Mouse (Mus musculus) hindbrain, embryonic 12.5 days (tissue): Measurements from ENCODE around the gene Olfr555. TPM values are rescaled to one million over a fixed set of nuclear protein-coding genes. Genes with fewer than 3 reads are reported as not detected.
"Not testable (repeated sequence)": the region's sequence is repeated elsewhere in the genome, so short reads cannot be mapped to it uniquely, and the experiment has no call there.

Experiments used
- ATAC-seq: fragments of 200-750 bp; cut with Nextera tagmentation; 2 replicates; pipeline ENCODE4 v1.8.0; 2017; ENCODE audit warnings: moderate TSS enrichment; ENCODE audit not compliant: low FRiP score
- H3K27ac ChIP-seq: fragments of 300-500 bp; sonication (generic); 2 replicates; pipeline ENCODE4 v1.5.1; 2016; ENCODE audit warnings: mild to moderate bottlenecking
- H3K27me3 ChIP-seq: fragments of 300-500 bp; sonication (generic); 2 replicates; pipeline ENCODE4 v1.6.1; 2016; ENCODE audit warnings: mild to moderate bottlenecking
- H3K36me3 ChIP-seq: fragments of 300-500 bp; sonication (generic); 2 replicates; pipeline ENCODE4 v1.6.1; 2016; ENCODE audit warnings: mild to moderate bottlenecking
- H3K4me1 ChIP-seq: fragments of 300-500 bp; sonication (generic); 2 replicates; pipeline ENCODE4 v1.6.1; 2016
- H3K4me2 ChIP-seq: fragments of 300-500 bp; sonication (generic); replicated peaks from 2 replicates; pipeline ENCODE4 v1.6.1; 2016; ENCODE audit warnings: mild to moderate bottlenecking
- H3K4me3 ChIP-seq: fragments of 300-500 bp; sonication (generic); 2 replicates; pipeline ENCODE4 v1.5.1; 2016; ENCODE audit warnings: mild to moderate bottlenecking
- H3K9ac ChIP-seq: fragments of 300-500 bp; sonication (generic); 2 replicates; pipeline ENCODE4 v1.6.1; 2016; ENCODE audit warnings: mild to moderate bottlenecking, moderate library complexity
- H3K9me3 ChIP-seq: fragments of 300-500 bp; sonication (generic); replicated peaks from 2 replicates; pipeline ENCODE4 v1.6.1; 2016; ENCODE audit warnings: mild to moderate bottlenecking
- WGBS: fragments of 180-500 bp; shearing (Covaris S2); methylation state at CpG from one replicate; pipeline ENCODE4 v1.1.7; 2016; 5-methylcytosine and 5-hydroxymethylcytosine counted together
- polyA plus RNA-seq: library from polyadenylated mRNA; unstranded; fragments of >200 nt; fragmentation: Nextera tagmentation; extraction: Ambion mirVana; gene quantifications from 2 replicates; pipeline ENCODE4 v1.2.1, GENCODE M21; 2016

The Olfr555 gene
- polyA plus RNA-seq = not detected in 2 replicates

DNA sequence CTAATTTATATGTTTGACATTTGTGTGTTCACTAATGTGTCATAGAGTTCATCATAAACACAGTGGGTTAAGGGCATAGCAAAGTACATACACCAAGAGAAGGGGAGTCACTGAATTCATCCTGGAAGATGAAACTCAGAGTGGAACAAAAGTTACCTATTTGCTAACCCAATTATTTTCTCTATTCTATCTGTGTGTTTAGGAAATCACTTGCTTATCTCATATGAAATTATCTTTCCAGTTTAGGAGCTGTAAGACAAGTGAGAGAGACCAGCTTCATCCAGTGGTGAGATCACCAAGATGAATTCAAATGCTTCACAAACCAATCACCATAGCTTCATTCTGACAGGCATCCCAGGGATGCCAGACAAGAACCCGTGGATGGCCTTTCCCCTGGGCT, at the start of gene Olfr555:
TSS of gene Olfr555 (plus strand) at position 301 of the 400 bp plus-strand sequence.
- H3K4me2 ChIP-seq = no peak within 1 kb of the TSS
- no peaks in the 10 kb centered on the region for H3K36me3 ChIP-seq
- no peak within 1 kb of the TSS for H3K4me3 ChIP-seq
- H3K4me1 ChIP-seq = no peaks in the 10 kb centered on the region
- no peaks in the 10 kb centered on the region for H3K9me3 ChIP-seq
- 68% methylated on average over 1 of the region's 1 CpGs for WGBS
- no peaks in the 10 kb centered on the region for H3K27me3 ChIP-seq
- no peak within 1 kb of the TSS for H3K9ac ChIP-seq
- no peak for ATAC-seq
- no peak within 1 kb of the TSS for H3K27ac ChIP-seq

GRCm38 (mm10) chr7:102618118-102618517, 40.5 kb upstream of the Olfr555 start, which contains the start of gene Olfr553:
Gene Olfr553, minus strand, starts transcription at chr7:102618218.
- Histone ChIP-seq H3K27me3 (no peaks in the 10 kb centered on the region), H3K4me1 (no peaks in the 10 kb centered on the region), H3K4me2 (no peak within 1 kb of the TSS), H3K9me3 (no peaks in the 10 kb centered on the region), H3K36me3 (no peaks in the 10 kb centered on the region), H3K27ac (no peak within 1 kb of the TSS), H3K9ac (no peak within 1 kb of the TSS), H3K4me3 (no peak within 1 kb of the TSS)
- no peak for ATAC-seq

DNA sequence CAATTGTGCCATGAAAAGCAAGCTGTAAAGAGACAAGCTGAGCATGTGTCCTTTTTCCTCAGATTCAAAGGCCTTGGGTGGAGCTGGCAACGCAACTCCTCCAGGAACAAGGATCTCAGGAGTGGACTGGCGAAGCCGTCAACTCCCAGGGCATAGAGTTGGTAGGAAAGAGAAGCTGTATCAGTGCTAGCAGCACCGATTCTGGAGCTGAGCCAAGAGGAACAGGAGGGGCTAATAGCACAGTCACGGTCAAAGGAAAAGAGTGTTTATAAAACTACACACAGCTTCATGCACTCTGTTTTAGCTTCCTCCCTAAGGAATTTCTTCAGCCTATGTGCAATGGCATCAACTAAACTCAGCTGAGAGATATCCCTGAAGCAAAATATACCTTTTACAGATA, 39.0 kb upstream of the Olfr555 start:
- no peaks in the 10 kb centered on the region for H3K36me3 ChIP-seq
- H3K9me3 ChIP-seq = no peaks in the 10 kb centered on the region
- no peak overlapping the region for H3K4me2 ChIP-seq
- H3K27ac ChIP-seq = no peak overlapping the region
- H3K4me3 ChIP-seq = no peak overlapping the region
- H3K27me3 ChIP-seq = no peaks in the 10 kb centered on the region
- ATAC-seq = no peak
- WGBS = 71% methylated on average over 5 of the region's 5 CpGs
- H3K9ac ChIP-seq = no peak overlapping the region
- H3K4me1 ChIP-seq = no peaks in the 10 kb centered on the region

- not testable (repeated sequence) for H3K4me3 ChIP-seq, H3K36me3 ChIP-seq, H3K9ac ChIP-seq, H3K9me3 ChIP-seq, H3K27ac ChIP-seq, H3K27me3 ChIP-seq, H3K4me1 ChIP-seq, ATAC-seq, H3K4me2 ChIP-seq
- 88% methylated on average over 19 of the region's 19 CpGs for WGBS
These were observed 38.3 kb upstream of the Olfr555 start for GRCm38 (mm10) chr7:102620368-102620767.

- Histone ChIP-seq H3K9ac (no peak overlapping the region), H3K27ac (no peak overlapping the region), H3K4me1 (no peaks in the 10 kb centered on the region), H3K4me3 (no peak overlapping the region), H3K36me3 (no peaks in the 10 kb centered on the region), H3K9me3 (no peaks in the 10 kb centered on the region), H3K27me3 (no peaks in the 10 kb centered on the region), H3K4me2 (no peak overlapping the region)
- WGBS = 37% methylated on average over 3 of the region's 3 CpGs
- no peak for ATAC-seq
These were observed 22.0 kb upstream of the Olfr555 start for GRCm38 (mm10) chr7:102636665-102637064.

GRCm38 (mm10) chr7:102638132-102638531, 20.5 kb upstream of the Olfr555 start, which contains the start of gene Olfr554:
Gene Olfr554, plus strand, starts transcription at chr7:102638432.
- Histone ChIP-seq H3K27ac (no peak within 1 kb of the TSS), H3K36me3 (no peaks in the 10 kb centered on the region), H3K4me1 (no peaks in the 10 kb centered on the region), H3K9ac (no peak within 1 kb of the TSS), H3K4me2 (no peak within 1 kb of the TSS), H3K4me3 (no peak within 1 kb of the TSS), H3K9me3 (no peaks in the 10 kb centered on the region), H3K27me3 (no peaks in the 10 kb centered on the region)
- ATAC-seq = no peak
- 75% methylated on average over 1 of the region's 1 CpGs for WGBS

GRCm38 (mm10) chr7:102644945-102645344, 13.7 kb upstream of the Olfr555 start:
- not testable (repeated sequence) for H3K4me2 ChIP-seq

GRCm38 (mm10) chr7:102664599-102664998, 6.0 kb downstream of the Olfr555 start, which contains the start of gene Olfr556:
Gene Olfr556, plus strand, starts transcription at chr7:102664899.
- H3K4me2 ChIP-seq = no peak within 1 kb of the TSS
- H3K4me1 ChIP-seq = no peaks in the 10 kb centered on the region
- H3K9ac ChIP-seq = no peak within 1 kb of the TSS
- no peaks in the 10 kb centered on the region for H3K36me3 ChIP-seq
- WGBS = 45% methylated on average over 3 of the region's 3 CpGs
- H3K4me3 ChIP-seq = no peak within 1 kb of the TSS
- H3K27me3 ChIP-seq = no peaks in the 10 kb centered on the region
- no peak for ATAC-seq
- no peak within 1 kb of the TSS for H3K27ac ChIP-seq
- H3K9me3 ChIP-seq = no peaks in the 10 kb centered on the region

More at GRCm38 (mm10) chr7:102644945-102645344, 13.7 kb upstream of the Olfr555 start:
- not testable (repeated sequence) for H3K9me3 ChIP-seq, H3K9ac ChIP-seq, H3K4me3 ChIP-seq, H3K4me1 ChIP-seq, ATAC-seq, H3K27ac ChIP-seq, H3K27me3 ChIP-seq, H3K36me3 ChIP-seq
- 81% methylated on average over 4 of the region's 4 CpGs for WGBS

DNA sequence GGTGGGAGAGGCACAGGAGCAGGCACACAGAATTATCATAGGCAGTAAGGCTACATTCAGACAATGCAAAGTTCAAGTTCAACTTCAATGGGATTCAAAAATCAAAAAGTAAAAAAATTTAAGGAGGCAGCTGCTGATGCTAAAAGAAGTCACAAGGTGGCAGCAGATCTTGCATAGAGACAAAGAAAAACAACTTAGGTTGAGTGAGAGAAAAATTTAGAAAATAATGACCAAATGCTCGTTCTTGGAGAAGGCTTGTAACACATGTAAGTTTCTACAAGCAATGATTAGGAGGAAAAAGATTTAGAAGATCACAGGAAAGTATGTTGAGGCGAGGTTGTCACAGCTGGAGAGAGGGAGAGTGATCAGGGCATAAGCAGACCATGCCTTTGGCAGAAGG, 6.8 kb downstream of the Olfr555 start:
- no peaks in the 10 kb centered on the region for H3K9me3 ChIP-seq
- 37% methylated on average over 2 of the region's 2 CpGs for WGBS

DNA sequence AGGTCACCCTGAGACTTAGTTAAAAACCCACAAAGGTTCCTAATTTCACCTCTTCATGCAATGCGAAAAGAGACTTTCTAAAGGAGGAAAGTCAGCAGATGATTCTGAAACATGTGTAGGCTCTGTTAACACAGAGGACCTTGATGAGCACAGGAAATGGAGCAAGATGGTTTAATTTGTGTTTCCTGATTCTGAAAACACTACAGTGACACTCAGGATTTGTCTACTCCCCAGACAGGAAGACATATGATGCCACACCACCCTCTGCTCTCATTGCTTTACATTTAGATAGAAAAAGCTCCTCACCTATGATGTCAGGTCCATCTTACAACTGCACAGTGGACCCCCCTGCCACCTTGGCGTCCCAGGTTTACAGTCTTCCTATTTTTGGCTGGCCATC, 17.6 kb downstream of the Olfr555 start:
- no peaks in the 10 kb centered on the region for H3K9me3 ChIP-seq
- H3K4me1 ChIP-seq = no peaks in the 10 kb centered on the region
- WGBS = 82% methylated on average over 2 of the region's 2 CpGs
- no peaks in the 10 kb centered on the region for H3K36me3 ChIP-seq
- no peak for ATAC-seq
- H3K9ac ChIP-seq = no peak overlapping the region
- no peak overlapping the region for H3K4me2 ChIP-seq
- H3K27me3 ChIP-seq = no peaks in the 10 kb centered on the region
- no peak overlapping the region for H3K4me3 ChIP-seq
- H3K27ac ChIP-seq = no peak overlapping the region

More for the DNA sequence above, 6.8 kb downstream of the Olfr555 start:
- Histone ChIP-seq H3K27me3 (no peaks in the 10 kb centered on the region), H3K36me3 (no peaks in the 10 kb centered on the region), H3K4me1 (no peaks in the 10 kb centered on the region), H3K4me3 (no peak overlapping the region), H3K4me2 (no peak overlapping the region), H3K27ac (no peak overlapping the region), H3K9ac (no peak overlapping the region)
- ATAC-seq = no peak

GRCm38 (mm10) chr7:102681916-102682315, 23.3 kb downstream of the Olfr555 start:
- H3K27me3 ChIP-seq = no peaks in the 10 kb centered on the region
- H3K9ac ChIP-seq = no peak overlapping the region
- 78% methylated on average over 1 of the region's 1 CpGs for WGBS
- ATAC-seq = no peak
- H3K4me2 ChIP-seq = no peak overlapping the region
- H3K4me3 ChIP-seq = no peak overlapping the region
- no peaks in the 10 kb centered on the region for H3K36me3 ChIP-seq
- no peak overlapping the region for H3K27ac ChIP-seq
- H3K4me1 ChIP-seq = no peaks in the 10 kb centered on the region
- H3K9me3 ChIP-seq = no peaks in the 10 kb centered on the region

DNA sequence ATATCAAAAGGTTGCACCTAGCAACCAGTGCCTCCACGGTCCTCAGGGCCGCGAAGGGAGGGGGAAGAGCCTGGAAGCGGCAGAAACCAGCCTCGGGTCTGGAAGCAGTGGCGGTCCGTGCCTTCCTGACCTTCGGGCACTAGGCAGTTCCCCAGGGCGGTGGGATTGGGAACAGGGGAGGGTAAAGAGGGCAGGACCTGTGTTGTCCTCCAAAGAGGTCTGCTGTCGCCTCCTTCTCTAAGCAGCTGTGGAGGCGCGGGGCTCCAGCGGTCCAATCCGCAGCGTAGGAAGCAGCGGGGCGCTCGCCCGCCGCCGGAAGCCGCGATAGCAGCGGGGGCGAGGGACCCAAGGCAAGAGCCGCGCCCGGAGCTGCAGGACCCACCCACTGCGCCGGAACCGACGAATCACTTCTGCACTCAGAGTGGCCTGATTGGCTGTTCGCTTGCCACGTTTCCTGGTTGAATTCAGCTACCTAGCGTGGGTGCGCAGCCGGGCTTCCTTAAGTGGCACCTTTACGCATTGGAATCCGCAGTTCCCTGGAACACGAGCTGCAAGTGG, 28.4 kb downstream of the Olfr555 start, which contains the start of gene Trim68:
TSS of gene Trim68 (minus strand) at position 384 of the 558 bp plus-strand sequence.
- WGBS = under 1% methylated on average over 40 of the region's 40 CpGs
- Histone ChIP-seq H3K36me3 (no peaks in the 10 kb centered on the region), H3K9me3 (no peaks in the 10 kb centered on the region), H3K27me3 (no peaks in the 10 kb centered on the region), H3K27ac (peak within 1 kb of the TSS; percentile 13; the same call in 1 of the 2 replicates), H3K4me3 (peak within 1 kb of the TSS; percentile 53), H3K4me1 (no peaks in the 10 kb centered on the region), H3K4me2 (peak within 1 kb of the TSS; percentile 64), H3K9ac (peak within 1 kb of the TSS; percentile 63)
- ATAC-seq = peak; percentile 100
